Mouse (Mus musculus) testis, postnatal 14 days (tissue): Measurements from ENCODE around the gene Traf3ip2.
A peak's percentile ranks its signal among the peaks of the same experiment; 100 is the strongest.

Experiments used
- DNase-seq: peaks from one replicate; pipeline ENCODE4 v3.0.0; 2021; ENCODE audit warnings: low spot score

Traf3ip2 gene

DNA sequence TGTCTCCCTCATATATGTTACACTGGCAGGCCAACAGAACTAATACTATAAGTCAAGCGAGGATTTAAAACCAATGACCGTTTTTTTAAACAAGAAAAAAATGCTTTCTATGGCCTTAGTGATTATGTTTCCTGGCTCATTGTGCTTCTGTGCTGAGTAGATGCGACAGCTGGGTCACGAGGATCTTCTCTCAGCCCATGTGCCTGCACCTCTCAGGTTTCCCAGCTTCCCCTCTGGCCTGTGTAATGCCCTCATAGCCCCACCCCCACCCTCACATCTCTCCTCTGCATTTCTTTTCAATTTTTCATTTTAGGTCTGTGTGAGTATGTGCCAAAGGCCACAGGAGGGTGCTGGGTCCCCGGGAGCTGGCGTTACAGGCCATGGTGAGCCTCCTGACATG lies 20.6 kb downstream of the Traf3ip2 start:
- DNase-seq: no peak

DNA sequence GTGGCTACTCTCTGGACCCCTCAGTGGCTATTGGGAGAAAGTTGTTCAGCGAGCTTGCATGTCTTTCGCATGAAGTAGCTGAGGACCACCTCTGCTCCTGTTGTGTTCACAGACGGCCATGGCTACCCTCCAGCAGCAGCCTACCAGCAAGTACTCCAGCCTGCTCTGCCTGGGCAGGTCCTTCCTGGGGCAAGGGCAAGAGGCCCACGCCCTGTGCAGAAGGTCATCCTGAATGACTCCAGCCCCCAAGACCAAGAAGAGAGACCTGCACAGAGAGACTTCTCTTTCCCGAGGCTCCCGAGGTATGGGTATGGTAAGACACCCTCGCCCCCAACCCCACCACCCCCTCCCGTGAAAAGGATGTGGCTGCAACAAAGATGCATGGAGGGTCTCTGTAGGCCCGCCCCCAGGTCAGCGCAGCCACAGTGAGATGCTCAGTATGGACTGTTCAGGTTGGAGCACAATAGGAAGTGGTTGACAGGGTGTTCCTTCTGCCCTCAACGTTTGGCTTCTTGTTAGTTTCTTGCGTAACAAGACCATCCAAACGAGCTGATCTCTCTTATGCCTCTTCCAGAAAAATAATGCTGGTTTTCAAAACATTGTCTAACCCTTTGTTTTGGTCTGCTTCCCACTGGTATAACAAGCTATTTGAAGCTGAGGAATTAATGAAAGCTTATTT lies 21.8 kb downstream of the Traf3ip2 start:
- no peak for DNase-seq

DNA sequence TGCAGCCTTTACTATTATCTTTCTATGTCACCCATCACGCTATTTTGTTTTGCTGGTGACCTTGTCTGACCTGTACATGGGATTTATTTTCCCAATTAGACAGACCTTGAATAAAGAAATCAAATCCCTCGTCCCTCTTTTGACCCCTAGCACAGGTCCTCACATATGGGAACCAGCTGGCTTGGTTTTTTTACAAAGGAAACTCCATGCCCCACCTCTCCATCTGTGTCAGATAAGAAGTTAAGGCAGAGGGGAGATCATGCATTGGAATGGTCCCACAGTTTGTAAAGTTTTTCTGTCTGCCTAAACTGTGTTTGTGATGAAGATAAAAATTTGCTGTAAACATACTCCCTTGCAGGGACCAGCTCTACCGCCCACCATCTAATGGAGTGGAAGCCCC lies 26.1 kb downstream of the Traf3ip2 start:
- DNase-seq: no peak

DNA sequence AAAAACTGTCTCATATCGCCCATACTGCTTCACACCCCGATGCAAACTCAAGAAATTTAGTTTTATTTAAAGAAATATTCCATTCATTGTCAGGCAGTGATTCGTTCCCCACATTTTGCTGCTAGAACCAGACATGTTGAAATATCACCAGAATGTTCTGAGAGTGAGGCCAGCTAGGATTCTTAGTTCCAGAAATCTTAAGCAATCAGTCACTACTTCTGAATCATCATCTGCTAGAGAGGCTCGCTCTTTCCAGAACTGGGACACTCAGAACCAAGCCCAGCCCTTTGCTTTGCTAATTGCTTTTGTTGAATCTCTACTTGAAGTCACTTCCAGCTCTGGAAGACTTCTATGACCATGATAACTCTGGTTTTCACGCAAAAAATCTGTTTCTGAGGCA lies 27.0 kb downstream of the Traf3ip2 start:
- DNase-seq: no peak

DNA sequence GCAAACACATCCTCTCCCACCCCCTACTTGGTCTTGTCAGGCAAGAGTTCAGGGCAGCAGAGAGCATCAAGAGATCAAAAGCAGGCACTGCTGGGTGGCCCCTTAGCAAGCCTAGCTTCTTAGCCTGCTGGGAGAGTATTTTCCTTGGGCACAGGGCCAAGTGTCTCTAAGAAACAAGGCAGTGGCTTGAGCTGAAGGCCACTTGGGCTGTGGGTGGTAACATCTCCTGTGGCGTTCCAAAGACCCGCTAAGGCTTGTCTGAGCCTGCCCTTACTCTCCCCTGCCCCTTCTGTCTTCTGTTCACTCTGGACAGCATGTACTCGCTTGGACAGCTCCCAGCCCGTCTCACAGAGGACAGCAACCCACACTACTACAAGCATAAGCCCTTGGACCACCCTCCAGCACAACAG lies 28.1 kb downstream of the Traf3ip2 start:
- peak; percentile 72 for DNase-seq

DNA sequence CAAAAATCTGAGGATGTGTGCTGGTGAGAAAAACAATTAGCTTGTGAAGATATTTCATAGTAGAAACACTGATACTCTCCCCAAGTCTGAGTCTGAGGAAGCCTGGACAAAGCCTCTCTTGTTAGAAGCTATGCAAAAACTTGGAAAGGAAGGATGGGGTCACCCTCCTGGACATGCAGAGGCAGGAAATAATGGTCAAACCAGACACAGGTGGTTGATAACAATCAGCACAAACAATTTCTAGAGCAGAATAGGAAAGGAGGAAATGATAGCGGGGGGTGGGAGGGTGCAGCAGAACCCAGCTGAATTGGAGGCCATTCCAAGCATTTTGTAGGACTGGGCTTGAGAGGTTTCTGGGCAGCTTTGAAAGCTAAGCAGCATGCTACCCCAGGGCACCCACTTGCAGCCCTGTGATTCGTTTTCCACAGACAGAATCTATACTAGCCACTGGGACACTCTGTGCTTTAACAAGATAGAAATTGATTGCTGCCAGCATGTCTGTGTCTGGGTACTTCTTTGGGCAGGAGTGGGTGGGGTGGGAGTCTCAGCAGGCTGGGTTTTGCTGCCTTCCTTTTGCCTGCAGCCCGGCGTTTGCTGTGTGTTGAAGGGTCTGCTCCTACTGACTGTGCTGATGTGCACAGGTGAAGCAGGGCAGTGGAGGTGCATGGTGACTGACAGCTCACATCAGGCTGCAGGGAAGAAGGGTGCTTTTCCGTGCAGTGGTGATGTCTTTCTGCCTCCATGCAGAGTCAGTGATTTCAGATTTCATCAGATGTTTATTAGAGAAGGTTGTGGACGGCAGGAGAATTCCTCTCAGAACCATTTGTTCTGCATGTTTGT lies 33.3 kb downstream of the Traf3ip2 start:
- DNase-seq: no peak

DNA sequence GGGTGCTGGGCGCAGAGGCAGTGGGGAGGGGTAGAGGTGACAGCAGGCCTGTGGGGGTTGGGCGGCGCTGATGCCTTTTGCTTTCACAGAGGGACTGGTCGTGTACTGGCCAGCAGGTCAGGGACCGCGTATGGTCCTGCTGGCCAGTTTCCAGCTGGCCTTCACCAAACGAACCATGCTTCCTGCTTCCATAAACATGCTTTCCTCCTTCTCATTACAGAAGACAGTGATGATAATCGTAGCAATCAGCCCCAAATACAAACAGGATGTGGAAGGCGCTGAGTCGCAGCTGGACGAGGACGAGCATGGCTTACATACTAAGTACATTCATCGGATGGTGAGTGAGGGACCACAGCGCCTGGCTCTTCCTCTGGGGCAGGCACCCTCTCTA lies 33.9 kb downstream of the Traf3ip2 start:
- DNase-seq: no peak

DNA sequence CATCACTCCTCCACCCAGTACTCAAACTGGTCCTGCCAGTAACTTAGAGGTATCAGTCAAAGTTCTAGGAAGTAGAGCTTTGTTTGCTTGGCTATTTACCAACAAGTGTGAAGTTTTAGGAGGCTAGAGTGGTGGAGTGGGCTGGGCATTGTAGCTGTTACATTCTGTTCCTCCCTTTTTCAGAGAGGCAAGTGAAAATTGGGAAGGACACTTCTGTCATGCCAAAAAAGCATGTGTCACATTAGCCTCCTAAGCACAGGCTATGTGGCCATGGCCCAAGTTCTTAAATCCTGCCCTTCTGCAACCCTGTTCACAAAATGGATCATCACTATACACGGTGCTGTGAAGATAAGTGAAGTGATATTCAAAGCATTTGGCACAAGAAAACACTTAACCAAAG lies 34.4 kb downstream of the Traf3ip2 start:
- DNase-seq: no peak

DNA sequence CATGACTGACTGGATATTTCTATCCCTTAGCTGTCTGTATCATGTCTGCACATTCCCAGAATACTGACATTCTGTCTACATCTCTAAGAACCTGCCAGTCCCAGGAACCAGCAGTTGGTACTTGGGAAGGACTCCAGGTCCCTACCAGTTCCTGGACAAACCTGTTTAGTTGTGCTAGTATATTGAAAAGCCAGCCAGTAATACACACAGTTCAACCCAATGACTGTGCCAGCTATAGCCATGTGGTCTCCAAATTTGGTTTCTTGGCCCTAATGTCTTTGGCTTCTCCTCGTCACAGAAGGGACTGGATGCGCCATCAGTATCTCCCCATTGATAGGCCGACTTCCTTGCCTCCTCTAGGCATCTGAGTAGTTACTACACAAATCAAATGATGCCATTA lies 35.5 kb downstream of the Traf3ip2 start:
- no peak for DNase-seq

DNA sequence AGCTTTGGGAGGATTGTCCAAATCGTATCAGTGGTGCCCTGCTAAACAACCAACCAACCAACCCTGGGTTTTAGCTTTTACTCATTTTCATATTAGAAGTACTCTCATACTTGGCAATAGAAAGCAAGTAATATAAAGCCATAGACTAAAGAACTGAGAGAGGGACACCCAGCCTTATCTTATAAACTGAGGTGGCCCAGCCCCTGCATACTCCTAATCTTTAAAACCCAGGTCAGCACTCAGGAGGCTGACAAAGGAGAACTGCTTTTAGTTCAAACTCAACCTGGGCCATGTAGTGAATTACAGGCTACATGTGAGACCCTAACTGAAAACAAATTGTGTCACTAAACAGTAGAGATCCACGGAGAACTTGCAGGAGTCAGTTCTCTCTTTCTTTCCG lies 36.8 kb downstream of the Traf3ip2 start:
- no peak for DNase-seq

DNA sequence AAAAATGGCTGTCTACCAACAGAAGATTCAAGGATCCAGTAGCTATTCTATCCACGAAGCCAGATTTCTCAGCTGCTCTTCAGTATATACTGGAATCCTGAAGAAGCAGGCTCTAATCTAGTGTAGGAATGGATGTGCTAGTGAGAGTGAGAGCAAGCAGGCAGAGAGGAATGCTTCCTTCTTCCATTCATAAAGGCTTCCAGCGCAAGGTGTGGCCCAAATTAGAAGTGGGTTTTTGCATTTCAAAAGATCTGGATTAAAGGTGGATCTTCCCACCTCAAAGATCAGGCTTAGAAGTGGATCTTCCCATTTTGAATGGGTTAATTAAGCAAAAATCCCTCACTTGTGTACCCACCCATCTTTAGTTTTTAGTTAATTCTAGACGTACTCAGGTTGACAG lies 37.6 kb downstream of the Traf3ip2 start:
- DNase-seq: no peak

DNA sequence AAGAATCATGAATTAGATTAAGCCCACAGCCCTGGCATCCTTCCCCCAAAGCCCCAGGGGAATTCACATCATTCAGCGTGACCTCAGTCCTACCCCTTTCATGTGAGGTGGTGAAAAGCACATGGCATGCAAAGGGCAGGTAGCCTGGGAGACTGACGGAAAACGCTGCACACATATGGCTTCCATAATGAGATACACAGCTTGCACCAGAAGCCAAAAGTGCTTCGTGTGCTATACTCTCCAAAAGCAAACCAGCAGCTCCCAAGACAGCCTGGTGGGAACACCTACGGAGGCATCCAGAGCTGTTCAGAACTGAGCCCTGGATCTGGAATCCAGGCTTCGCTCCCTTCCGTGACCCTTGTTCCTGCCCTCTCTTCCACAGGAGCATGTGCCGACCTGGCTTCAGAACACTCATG lies 41.3 kb downstream of the Traf3ip2 start:
- no peak for DNase-seq

DNA sequence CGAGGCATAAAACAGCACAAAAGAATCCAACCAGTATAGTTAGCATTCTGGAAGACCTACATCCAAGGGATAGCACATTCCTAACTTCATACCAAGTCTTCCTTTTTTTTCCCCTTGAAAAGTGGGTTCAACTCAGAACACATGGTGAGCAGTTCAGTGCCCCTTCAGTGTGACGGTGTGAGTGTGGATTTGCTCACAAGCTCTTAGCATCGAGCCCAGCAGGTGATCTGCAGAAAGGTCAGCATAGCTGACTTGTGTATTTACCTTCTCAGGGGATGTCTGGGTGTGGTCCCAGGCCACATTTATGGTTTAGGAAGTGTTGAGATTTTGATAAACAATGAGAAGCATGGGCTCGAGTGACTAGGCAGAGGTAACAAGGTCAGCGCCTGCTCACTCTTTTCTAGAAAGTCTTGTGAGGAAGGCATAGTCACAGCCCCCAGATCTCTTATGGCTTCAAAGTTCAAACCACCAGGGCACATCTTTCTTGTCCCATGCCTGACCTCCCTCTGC lies 46.2 kb downstream of the Traf3ip2 start:
- DNase-seq: no peak

DNA sequence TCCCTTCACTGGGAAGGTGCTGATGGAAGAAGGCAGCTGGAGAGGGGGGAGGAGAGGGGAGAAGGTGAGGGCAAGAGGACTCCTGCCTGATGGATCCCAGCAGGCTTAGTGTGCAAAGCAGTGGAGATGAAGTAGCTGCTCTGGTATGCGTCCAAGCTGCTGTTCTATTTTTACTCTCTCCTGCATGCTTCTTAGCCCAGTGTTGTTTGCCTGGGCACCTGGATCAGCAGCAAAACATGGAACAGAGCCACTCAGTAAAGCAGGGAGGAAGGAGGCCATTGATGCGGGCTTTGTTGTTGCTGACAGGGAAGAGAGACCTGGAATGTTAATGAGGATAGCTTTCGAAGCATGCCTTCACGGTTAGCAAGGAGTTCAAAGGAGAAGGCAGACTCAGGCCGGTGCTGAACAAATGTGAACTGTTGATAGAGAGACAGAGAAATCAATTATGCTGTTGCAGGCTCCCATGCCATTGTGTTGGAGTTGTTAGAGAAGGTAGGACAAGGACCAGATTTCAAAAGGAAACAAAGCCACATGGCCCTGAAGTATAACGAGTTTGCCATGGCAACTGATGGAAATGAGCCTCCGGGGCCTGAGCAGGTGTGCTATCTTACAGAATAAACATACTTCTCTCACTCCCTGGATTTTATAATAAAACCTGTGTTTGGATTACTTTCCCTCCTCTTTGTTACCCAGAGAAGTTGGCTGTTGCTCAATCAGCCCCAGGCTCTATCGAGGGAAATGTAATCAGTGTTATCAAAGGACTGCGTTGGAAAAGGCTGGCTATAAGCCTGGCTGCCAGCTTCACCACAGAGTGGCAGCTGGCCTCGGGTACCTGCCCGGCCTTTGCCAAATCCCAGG lies 46.9 kb downstream of the Traf3ip2 start:
- DNase-seq: no peak

DNA sequence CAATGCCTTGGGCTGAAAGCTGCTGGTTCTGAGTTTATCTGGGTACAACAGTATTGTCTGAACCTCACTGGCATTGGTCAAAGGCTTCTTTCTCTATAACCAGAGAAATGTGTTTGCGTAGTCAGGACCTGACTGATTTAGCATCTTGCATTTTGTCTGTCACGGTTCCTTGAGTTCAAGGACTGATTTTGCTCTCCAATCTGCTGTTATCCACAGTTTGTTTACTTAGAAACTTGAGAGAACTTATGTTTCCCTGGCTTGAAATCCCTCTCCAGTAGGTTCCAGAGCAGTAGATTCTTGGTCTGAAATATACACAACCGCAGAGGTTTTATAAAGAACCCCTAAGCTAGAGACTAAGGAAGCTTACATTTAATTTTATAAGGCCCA lies 47.5 kb downstream of the Traf3ip2 start:
- no peak for DNase-seq

DNA sequence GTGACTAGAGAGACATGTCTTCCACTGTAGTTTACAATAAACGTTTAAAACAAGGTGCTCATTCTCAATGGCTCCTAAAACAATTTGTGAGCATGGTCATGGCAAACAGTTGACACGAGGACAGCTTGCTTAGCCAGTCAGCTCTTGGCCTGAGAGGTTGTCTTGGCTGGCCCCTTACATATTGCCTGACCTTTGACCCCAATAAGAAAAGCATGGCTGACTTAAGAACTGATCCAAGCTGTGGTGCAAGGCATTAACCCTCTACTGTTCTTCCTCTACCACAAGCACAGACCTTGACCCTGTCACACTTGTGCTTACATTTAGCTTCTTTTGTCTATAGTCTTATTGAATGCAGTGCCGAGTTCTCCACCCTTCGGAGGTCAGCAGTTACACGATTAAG lies 48.0 kb downstream of the Traf3ip2 start:
- DNase-seq: no peak

DNA sequence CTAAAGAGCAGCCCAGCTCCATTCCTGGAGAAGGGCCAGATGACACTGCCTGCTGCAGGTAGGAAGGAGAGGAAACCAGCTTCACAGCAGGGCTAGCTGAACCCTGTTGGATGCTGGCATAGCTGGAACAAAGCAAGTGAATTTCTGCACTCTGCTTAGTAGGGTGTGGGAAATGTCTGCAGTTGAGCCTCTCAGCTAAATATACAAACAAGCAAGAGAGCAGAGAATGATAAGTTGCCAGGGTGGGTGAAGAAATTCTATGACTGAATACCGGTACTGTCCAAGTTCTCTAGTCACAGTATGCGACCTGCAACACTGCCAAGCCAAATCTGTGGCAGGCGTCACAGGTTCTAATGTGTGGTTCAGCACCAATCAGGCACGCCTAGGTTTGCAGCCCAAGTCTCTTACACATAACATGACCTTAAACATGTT lies 52.4 kb downstream of the Traf3ip2 start:
- DNase-seq: no peak

DNA sequence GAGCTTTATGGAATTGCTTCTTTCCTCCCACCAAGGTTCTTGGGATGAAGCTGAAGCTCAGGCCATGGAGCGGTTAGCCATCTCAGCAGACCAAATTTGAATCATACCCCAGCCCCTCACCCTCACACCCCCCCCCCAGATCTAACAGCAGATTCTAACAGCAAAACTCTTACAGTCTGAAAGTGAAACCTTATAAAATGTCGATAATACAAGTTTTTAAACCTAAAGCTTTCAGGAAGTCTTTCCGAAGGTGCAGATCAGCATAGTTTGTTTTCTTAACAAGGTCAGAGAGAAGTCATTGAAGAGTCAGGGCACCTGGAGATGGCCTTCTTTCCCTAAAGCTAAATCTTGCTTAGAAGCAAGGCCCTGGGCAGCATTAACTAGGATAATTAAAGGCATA lies 53.3 kb downstream of the Traf3ip2 start:
- DNase-seq: no peak

DNA sequence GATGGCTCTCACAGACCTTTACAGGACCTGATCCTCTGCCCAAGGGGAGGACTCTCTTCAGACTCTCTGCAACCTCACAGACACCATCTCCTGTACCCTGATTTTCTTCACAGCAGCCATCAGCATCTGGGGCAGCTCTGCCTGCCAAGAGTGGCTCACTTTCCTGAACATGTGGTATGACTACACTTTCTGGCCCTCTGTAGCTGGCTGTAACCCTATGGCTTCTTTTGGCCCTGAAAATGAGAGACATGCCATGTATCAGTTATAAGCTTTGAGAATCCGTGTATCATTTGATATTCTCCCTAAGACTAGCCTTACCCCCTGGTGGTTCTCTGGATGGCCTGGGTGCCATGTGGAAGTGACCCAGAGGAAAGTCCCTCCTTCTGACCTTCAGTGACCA lies 58.7 kb downstream of the Traf3ip2 start:
- DNase-seq: no peak

DNA sequence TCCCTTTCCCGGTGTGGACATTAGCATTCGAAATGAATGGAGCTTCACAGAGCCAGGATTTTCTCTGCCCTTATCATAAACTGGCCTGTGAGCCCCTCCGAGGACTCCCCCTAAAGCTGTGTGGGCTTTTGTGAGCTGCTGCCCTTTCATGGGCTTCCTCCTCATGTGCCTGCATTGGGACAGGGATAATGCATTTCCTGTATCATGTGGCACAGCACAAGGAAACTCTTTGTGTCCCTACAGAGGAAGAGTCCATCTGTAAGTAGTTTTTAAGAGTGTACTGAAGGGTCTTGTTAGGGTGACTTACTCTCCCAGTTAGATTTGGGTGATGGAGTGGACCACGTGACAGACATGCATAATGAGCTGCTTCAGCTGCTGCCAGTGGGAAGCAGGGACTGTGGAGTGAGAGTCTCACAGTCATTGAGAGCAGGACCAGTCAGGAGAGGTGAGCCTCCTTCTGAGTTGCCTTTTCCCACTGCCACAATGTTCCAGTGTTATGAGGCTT lies 59.9 kb downstream of the Traf3ip2 start:
- no peak for DNase-seq

DNA sequence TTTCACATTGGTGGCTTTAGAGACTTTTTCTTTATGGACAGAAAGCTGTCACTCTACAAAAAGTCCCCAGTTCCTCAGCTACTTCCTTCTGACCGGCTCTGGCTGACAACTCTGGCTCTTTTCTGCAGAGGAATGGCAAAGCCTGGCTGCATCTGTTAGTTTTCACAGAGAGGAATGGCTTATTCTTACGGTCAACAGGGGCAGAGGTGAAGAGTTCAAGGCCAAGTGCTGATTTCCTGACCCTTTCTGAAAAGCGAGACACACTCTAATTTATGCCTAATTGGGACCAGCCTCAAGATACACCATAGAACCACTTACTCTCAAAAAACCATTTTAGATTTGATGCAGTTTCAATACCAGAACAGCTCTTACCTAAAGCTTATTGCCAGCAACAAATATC lies 61.4 kb downstream of the Traf3ip2 start:
- DNase-seq: no peak

DNA sequence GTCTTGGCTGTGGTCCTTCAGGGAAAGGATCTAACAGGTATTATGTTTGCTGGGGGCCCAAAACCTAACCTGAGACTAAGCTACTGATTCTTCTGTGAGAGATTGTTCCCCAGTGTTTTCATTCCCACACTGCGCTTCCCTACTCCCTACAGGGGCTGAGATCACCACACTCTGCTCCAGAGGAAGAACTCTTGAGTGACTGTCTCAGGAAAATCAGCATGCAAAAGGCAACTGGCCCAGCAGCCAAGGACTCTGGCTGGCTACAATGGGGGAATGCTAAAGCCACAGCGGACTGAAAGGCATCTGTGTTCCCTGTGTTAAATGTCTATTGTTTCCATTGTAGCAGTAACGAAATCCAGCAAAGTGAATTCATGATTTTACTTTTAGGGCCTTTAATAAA lies 62.0 kb downstream of the Traf3ip2 start:
- DNase-seq: no peak
